Mouse (Mus musculus): Measurements from ENCODE around the gene Ctla4. TPM values are rescaled to one million over a fixed set of nuclear protein-coding genes. Genes with fewer than 3 reads are reported as not detected.

Gene Ctla4
- total and polyA plus RNA-seq, 3 experiments, result not detected

DNA sequence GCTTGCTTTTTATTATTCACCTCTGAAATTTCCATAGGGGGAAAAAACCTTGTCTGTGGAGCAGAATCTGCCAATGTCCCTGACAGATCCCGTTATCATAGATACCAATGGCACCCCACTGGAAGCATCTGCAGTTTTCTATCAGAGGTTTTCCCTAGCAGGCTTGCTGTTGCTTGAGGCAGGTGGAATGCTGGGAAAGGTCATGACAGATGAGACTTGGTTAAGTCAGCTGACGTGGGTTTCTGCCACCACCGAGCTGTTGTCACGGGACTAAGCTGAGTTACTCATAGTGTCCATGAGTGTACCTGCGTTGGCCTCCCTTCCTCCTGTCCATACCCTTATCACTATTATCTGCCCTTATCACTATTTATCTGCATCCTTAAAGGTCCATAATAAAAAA is 32.8 kb upstream of the Ctla4 start:
- H3K4me1 ChIP-seq (ENCODE audit: control insufficient read depth in 1 of 2, insufficient read depth in 2 of 2, low read length in 2 of 2), result no peaks in the 10 kb centered on the region
- no peaks in the 10 kb centered on the region for H3K79me2 ChIP-seq (ENCODE audit: control insufficient read depth, insufficient read depth, low read length, poor library complexity)
- no peak overlapping the region for H3K27ac ChIP-seq (ENCODE audit: control insufficient read depth, low read depth, low read length)
- no peak overlapping the region for H3K4me3 ChIP-seq (ENCODE audit: control insufficient read depth in 1 of 2, insufficient read depth in 1 of 2, low read depth in 2 of 2, low read length in 2 of 2)
- H3K9ac ChIP-seq (ENCODE audit: control insufficient read depth, low read depth, low read length, poor library complexity, severe bottlenecking), result no peak overlapping the region
- H3K36me3 ChIP-seq (ENCODE audit: control insufficient read depth in 1 of 2, insufficient read depth in 2 of 2, low read length in 2 of 2), result no peaks in the 10 kb centered on the region
- DNase-seq (ENCODE audit: low read depth, low spot score), result no peak
- H3K9me3 ChIP-seq (replicated peaks; ENCODE audit: insufficient read depth, low read length), result no peaks in the 10 kb centered on the region
- H3K27me3 ChIP-seq (ENCODE audit: control insufficient read depth in 1 of 2, insufficient read depth in 2 of 2, low read length in 2 of 2), result no peaks in the 10 kb centered on the region
- TF ChIP-seq TAL1 (IDR thresholded peaks at IDR 0.05; ENCODE audit: low read length) (no peak), MAX (IDR thresholded peaks at IDR 0.05; ENCODE audit: low read length) (no peak), POLR2AphosphoS2 (IDR thresholded peaks at IDR 0.05; ENCODE audit: low read length) (no peak), EP300 (IDR thresholded peaks at IDR 0.05; ENCODE audit: low read depth in 1 of 2, low read length in 2 of 2) (no peak), UBTF (IDR thresholded peaks at IDR 0.05; ENCODE audit: borderline replicate concordance, insufficient read depth, low read depth, low read length) (no peak), CHD1 (IDR thresholded peaks at IDR 0.05; ENCODE audit: low read depth, low read length) (no peak), MAZ (IDR thresholded peaks at IDR 0.05; ENCODE audit: low read depth, low read length) (no peak)

GRCm38 (mm10) chr1:60857351-60858220 is 29.2 kb upstream of the Ctla4 start:
- Histone ChIP-seq H3K9me3 (replicated peaks; ENCODE audit: insufficient read depth, low read length) (no peaks in the 10 kb centered on the region), H3K9ac (ENCODE audit: control insufficient read depth, low read depth, low read length, poor library complexity, severe bottlenecking) (no peak overlapping the region), H3K4me1 (ENCODE audit: control insufficient read depth in 1 of 2, insufficient read depth in 2 of 2, low read length in 2 of 2) (no peaks in the 10 kb centered on the region; a peak in 1 of 4 replicates), H3K79me2 (ENCODE audit: control insufficient read depth, insufficient read depth, low read length, poor library complexity) (no peaks in the 10 kb centered on the region), H3K27ac (ENCODE audit: control insufficient read depth, low read depth, low read length) (no peak overlapping the region), H3K4me3 (ENCODE audit: control insufficient read depth in 1 of 2, insufficient read depth in 1 of 2, low read depth in 2 of 2, low read length in 2 of 2) (no peak overlapping the region), H3K27me3 (ENCODE audit: control insufficient read depth in 1 of 2, insufficient read depth in 2 of 2, low read length in 2 of 2) (no peaks in the 10 kb centered on the region), H3K36me3 (ENCODE audit: control insufficient read depth in 1 of 2, insufficient read depth in 2 of 2, low read length in 2 of 2) (no peaks in the 10 kb centered on the region)
- TF ChIP-seq CHD1 (IDR thresholded peaks at IDR 0.05; ENCODE audit: low read depth, low read length), result no peak
- no peak for TF ChIP-seq MYB (IDR thresholded peaks at IDR 0.05; ENCODE audit: low read depth, low read length)
- no peak for TF ChIP-seq MYC (IDR thresholded peaks at IDR 0.05; ENCODE audit: low read depth, low read length)
- TF ChIP-seq HCFC1 (IDR thresholded peaks at IDR 0.05; ENCODE audit: low read depth, low read length), result no peak
- TF ChIP-seq SMC3 (IDR thresholded peaks at IDR 0.05; ENCODE audit: low read depth, low read length), result no peak
- no peak for TF ChIP-seq CTCF (IDR thresholded peaks at IDR 0.05 in 2 of 3, conservative IDR thresholded peaks at IDR 0.05 in 1 of 3; ENCODE audit: control insufficient read depth in 1 of 3, insufficient read depth in 1 of 3, low read depth in 2 of 3, low read length in 3 of 3, poor library complexity in 1 of 3, severe bottlenecking in 1 of 3)
- no peak for TF ChIP-seq BHLHE40 (IDR thresholded peaks at IDR 0.05; ENCODE audit: borderline replicate concordance, low read depth, low read length)
- TF ChIP-seq E2F4 (IDR thresholded peaks at IDR 0.05; ENCODE audit: borderline replicate concordance, low read depth, low read length), result no peak
- TF ChIP-seq ZNF384 (IDR thresholded peaks at IDR 0.05; ENCODE audit: low read depth, low read length), result no peak
- TF ChIP-seq GABPA (IDR thresholded peaks at IDR 0.05; ENCODE audit: low read depth, low read length), result no peak
- no peak for TF ChIP-seq TBP (IDR thresholded peaks at IDR 0.05; ENCODE audit: low read depth, low read length)
- no peak for TF ChIP-seq MEF2A (IDR thresholded peaks at IDR 0.05; ENCODE audit: extremely low read depth, insufficient replicate concordance, low read depth, low read length, poor library complexity, severe bottlenecking)
- no peak for TF ChIP-seq MXI1 (IDR thresholded peaks at IDR 0.05; ENCODE audit: low read depth, low read length)
- TF ChIP-seq ZMIZ1 (IDR thresholded peaks at IDR 0.05; ENCODE audit: low read depth, low read length), result no peak
- TF ChIP-seq ZKSCAN1 (IDR thresholded peaks at IDR 0.05; ENCODE audit: low read depth, low read length), result no peak
- DNase-seq (ENCODE audit: low read depth, low spot score), result no peak
